Mouse (Mus musculus) megakaryocyte, adult 5-6 weeks (primary cell): ENCODE measurements around the gene Shisa5. TPM values are rescaled to one million over a fixed set of nuclear protein-coding genes. Genes with fewer than 3 reads are reported as not detected.

ENCODE experiments used
- ATAC-seq: 2 replicates; pipeline ENCODE4 v1.8.0; 2016; ENCODE audit warnings: mild to moderate bottlenecking, inconsistent platforms; ENCODE audit not compliant: poor library complexity, severe bottlenecking
- total RNA-seq, 2 experiments: library from RNA; stranded (forward) in 1 of 2; stranded (reverse) in 1 of 2; fragments of 153-499, 151-499 nt in 1 of 2; fragments of 221-1000, 200-1000 nt in 1 of 2; gene quantifications; 2 replicates each; pipeline versions ENCODE4 v1.2.3 to v1.2.4; 2015 to 2017

Gene Shisa5
- 119 and 176 TPM in 2 replicates for total RNA-seq (2015)
- total RNA-seq (2017) = 453 and 632 TPM in 2 replicates

- ATAC-seq = peak; percentile 99
Observed at GRCm38 (mm10) chr9:109038086-109038895, at the start of gene Shisa5. Shisa5 (plus strand) TSS chr9:109038565.

- ATAC-seq = peak; percentile 19; the same call in 1 of the 2 replicates
Observed at GRCm38 (mm10) chr9:108989802-108990461, 48.4 kb upstream of the Shisa5 start.

- ATAC-seq = no peak
Observed at GRCm38 (mm10) chr9:108990462-108990820, 47.9 kb upstream of the Shisa5 start.

GRCm38 (mm10) chr9:108991428-108992084, 46.8 kb upstream of the Shisa5 start, which contains the start of gene Pfkfb4:
Pfkfb4 (plus strand) TSS chr9:108991778.
- peak; percentile 80 for ATAC-seq

GRCm38 (mm10) chr9:108992085-108992469, 46.3 kb upstream of the Shisa5 start:
- ATAC-seq = no peak; the same call in 1 of the 2 replicates

GRCm38 (mm10) chr9:108992620-108993361, 45.6 kb upstream of the Shisa5 start:
- no peak for ATAC-seq

- ATAC-seq = no peak
Observed at GRCm38 (mm10) chr9:108996411-108996810, 42.0 kb upstream of the Shisa5 start.

- peak; percentile 3 for ATAC-seq
Observed at GRCm38 (mm10) chr9:108998287-108999166, 39.8 kb upstream of the Shisa5 start.

- ATAC-seq = peak; percentile 69
Observed at GRCm38 (mm10) chr9:108999167-108999526, 39.2 kb upstream of the Shisa5 start.

- peak; percentile 70 for ATAC-seq
Observed at GRCm38 (mm10) chr9:109000726-109001125, 37.6 kb upstream of the Shisa5 start.

GRCm38 (mm10) chr9:109003201-109003600, 35.2 kb upstream of the Shisa5 start:
- ATAC-seq = 0 out of 2 replicates have a peak, but pooled peaks have one; percentile 37

GRCm38 (mm10) chr9:109007025-109007780, 31.2 kb upstream of the Shisa5 start:
- no peak for ATAC-seq

GRCm38 (mm10) chr9:109008081-109008480, 30.3 kb upstream of the Shisa5 start:
- no peak for ATAC-seq

- no peak for ATAC-seq
Observed at GRCm38 (mm10) chr9:109008994-109009635, 29.2 kb upstream of the Shisa5 start.

- ATAC-seq = peak; percentile 98
Observed at GRCm38 (mm10) chr9:109009636-109010315, 28.6 kb upstream of the Shisa5 start.

- no peak for ATAC-seq
Observed at GRCm38 (mm10) chr9:109010316-109010690, 28.1 kb upstream of the Shisa5 start.

GRCm38 (mm10) chr9:109015397-109015796, 23.0 kb upstream of the Shisa5 start:
- no peak for ATAC-seq

GRCm38 (mm10) chr9:109016973-109017604, 21.3 kb upstream of the Shisa5 start:
- peak; percentile 79 for ATAC-seq
